Mouse (Mus musculus): ENCODE results near the gene Nkd1.

DNA sequence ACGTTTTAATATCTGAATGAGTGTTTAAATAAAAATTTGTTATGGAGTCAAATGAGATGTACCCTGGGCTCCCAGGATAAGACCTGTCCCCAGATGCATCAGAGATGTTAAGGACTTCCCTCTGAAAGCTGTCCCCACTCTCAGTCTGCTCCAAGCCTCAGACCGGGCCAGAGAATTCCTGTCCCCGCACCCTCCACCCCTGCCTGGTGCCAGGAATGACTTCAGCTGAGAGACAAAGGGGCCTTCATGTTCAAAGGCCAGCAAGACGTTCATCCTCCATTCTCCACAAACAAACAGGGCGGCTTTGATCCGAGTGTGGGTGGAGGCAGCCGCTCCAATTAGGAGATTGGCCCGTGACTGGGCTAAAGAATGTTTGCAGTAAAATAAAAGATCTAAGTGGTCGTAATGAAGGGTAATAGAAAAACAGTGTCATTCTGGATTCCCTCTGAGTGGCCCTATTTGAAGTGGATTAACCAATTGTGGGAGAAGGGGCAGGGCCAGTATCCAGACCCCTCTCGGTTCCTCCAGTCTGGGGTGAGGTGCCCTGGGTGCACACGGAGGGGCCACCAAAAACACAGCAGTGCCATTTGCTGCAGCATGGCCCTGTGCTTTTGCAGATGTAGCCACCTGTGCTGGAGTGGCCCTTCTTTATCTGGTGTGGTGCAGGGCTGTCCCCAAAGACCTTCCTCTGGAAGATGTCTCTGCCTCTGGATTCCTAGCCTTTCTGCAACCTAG lies 25.9 kb upstream of the Nkd1 start:
- TF ChIP-seq CTCF (IDR thresholded peaks at IDR 0.05; ENCODE audit: borderline replicate concordance, control insufficient read depth, extremely low read depth, insufficient read depth, low read length, poor library complexity): no peak
- no peak for TF ChIP-seq POLR2A (IDR thresholded peaks at IDR 0.05; ENCODE audit: control insufficient read depth, extremely low read depth, insufficient read depth, low read length, poor library complexity)
